Comparison of ENCODE assay signal across 9 mouse cellular contexts in genomic region chr14:57509554-57509953, GRCm38 (mm10). TPM values are rescaled to one million over a fixed set of nuclear protein-coding genes. Genes with fewer than 3 reads are reported as not detected.
DNase-seq lines count a peak whose midpoint lies in the region; ATAC-seq lines count a peak whose summit lies in the region.
"Had no signal": no experiment of that assay in that cellular context is flagged by ENCODE, and none has a peak within 500 bp of the region (broad histone marks: within the 10 kb centered on the region; RNA-seq: fewer than 3 reads in every experiment).

No protein-coding gene starts in this region.

- peaks cover 8% of the 10 kb centered on the region; the same call in 1 of the 2 replicates for H3K36me3 ChIP-seq in hindbrain, embryonic 13.5 days
- no peaks in the 10 kb centered on the region for H3K36me3 ChIP-seq in hindbrain, embryonic 12.5 days
- no peaks in the 10 kb centered on the region for H3K36me3 ChIP-seq in limb, embryonic 15.5 days
- no peaks in the 10 kb centered on the region for H3K36me3 ChIP-seq in stomach, embryonic 16.5 days (ENCODE audit: control insufficient read depth, insufficient read depth, low read length)

- H3K4me3 ChIP-seq in hindbrain, embryonic 13.5 days, result no peak overlapping the region
- no peak overlapping the region for H3K4me3 ChIP-seq in hindbrain, embryonic 12.5 days
- H3K4me3 ChIP-seq in limb, embryonic 15.5 days, result no peak overlapping the region
- H3K4me3 ChIP-seq in stomach, embryonic 16.5 days (replicated peaks; ENCODE audit: low read length), result no peak overlapping the region

- H3K4me2 ChIP-seq in hindbrain, embryonic 13.5 days, result no peak overlapping the region
- H3K4me2 ChIP-seq in hindbrain, embryonic 12.5 days (replicated peaks), result no peak overlapping the region
- H3K4me2 ChIP-seq in limb, embryonic 15.5 days, result no peak overlapping the region
- H3K4me2 ChIP-seq in stomach, embryonic 16.5 days (ENCODE audit: low read depth, low read length), result no peak overlapping the region

- no peaks in the 10 kb centered on the region for H3K4me1 ChIP-seq in hindbrain, embryonic 13.5 days (replicated peaks)
- H3K4me1 ChIP-seq in hindbrain, embryonic 12.5 days, result no peaks in the 10 kb centered on the region
- H3K4me1 ChIP-seq in limb, embryonic 15.5 days, result no peaks in the 10 kb centered on the region
- H3K4me1 ChIP-seq in stomach, embryonic 16.5 days (ENCODE audit: control insufficient read depth, insufficient read depth, low read length), result no peaks in the 10 kb centered on the region

- peak; percentile 75 for ATAC-seq in hindbrain, embryonic 13.5 days (ENCODE audit: low FRiP score)
- ATAC-seq in hindbrain, embryonic 12.5 days (ENCODE audit: low FRiP score), result no peak
- ATAC-seq in limb, embryonic 15.5 days (ENCODE audit: insufficient number of reproducible peaks, low FRiP score, low TSS enrichment, low read depth), result peak; percentile 91
- ATAC-seq in stomach, embryonic 16.5 days (ENCODE audit: insufficient read depth, low FRiP score), result peak; percentile 58

- no peaks in the 10 kb centered on the region for H3K9me3 ChIP-seq in hindbrain, embryonic 13.5 days
- no peaks in the 10 kb centered on the region for H3K9me3 ChIP-seq in hindbrain, embryonic 12.5 days (replicated peaks)
- H3K9me3 ChIP-seq in limb, embryonic 15.5 days, result no peaks in the 10 kb centered on the region
- no peaks in the 10 kb centered on the region for H3K9me3 ChIP-seq in stomach, embryonic 16.5 days (replicated peaks; ENCODE audit: control insufficient read depth, low read length)

- WGBS in hindbrain, embryonic 13.5 days, result 57% methylated on average over 6 of the region's 6 CpGs
- 65% methylated on average over 6 of the region's 6 CpGs for WGBS in hindbrain, embryonic 12.5 days
- 60% methylated on average over 6 of the region's 6 CpGs for WGBS in limb, embryonic 15.5 days
- WGBS in stomach, embryonic 16.5 days, result 41% methylated on average over 6 of the region's 6 CpGs

- no peak overlapping the region for H3K9ac ChIP-seq in hindbrain, embryonic 13.5 days
- no peak overlapping the region for H3K9ac ChIP-seq in hindbrain, embryonic 12.5 days
- H3K9ac ChIP-seq in limb, embryonic 15.5 days, result no peak overlapping the region
- H3K9ac ChIP-seq in stomach, embryonic 16.5 days (ENCODE audit: low read length), result no peak overlapping the region

- peak; percentile 16 for DNase-seq in right cerebral cortex, postnatal 4 days
- no peak for DNase-seq in right cerebral cortex, postnatal 25 days
- no peak for DNase-seq in natural killer cell, adult 2 months (ENCODE audit: low spot score in 2 of 2)
- no peak for DNase-seq in kidney, adult 18-20 months
- DNase-seq: adrenal gland, postnatal 10 days had no signal

- no peak overlapping the region for H3K27ac ChIP-seq in hindbrain, embryonic 13.5 days
- no peak overlapping the region for H3K27ac ChIP-seq in hindbrain, embryonic 12.5 days
- H3K27ac ChIP-seq in limb, embryonic 15.5 days, result peak overlapping the region; percentile 77
- H3K27ac ChIP-seq in stomach, embryonic 16.5 days (ENCODE audit: low read length), result no peak overlapping the region

- no peaks in the 10 kb centered on the region for H3K27me3 ChIP-seq in hindbrain, embryonic 13.5 days
- H3K27me3 ChIP-seq in hindbrain, embryonic 12.5 days, result no peaks in the 10 kb centered on the region
- H3K27me3 ChIP-seq in limb, embryonic 15.5 days, result no peaks in the 10 kb centered on the region
- H3K27me3 ChIP-seq in stomach, embryonic 16.5 days (ENCODE audit: control insufficient read depth, insufficient read depth, low read length), result no peaks in the 10 kb centered on the region

RNA-seq across cellular contexts. Expression of gene Il17d, which starts 15.0 kb away (rescaled TPM):
- 3.8 and 4.0 TPM in 2 replicates for polyA plus RNA-seq in hindbrain, embryonic 13.5 days (2015; fragmentation: Nextera tagmentation; extraction: Ambion mirVana)
- polyA plus RNA-seq in hindbrain, embryonic 12.5 days (2016; fragmentation: Nextera tagmentation; extraction: Ambion mirVana), result 4.6 and 4.8 TPM in 2 replicates
- 9.2 and 12.1 TPM in 2 replicates for polyA plus RNA-seq in limb, embryonic 15.5 days (2015; fragmentation: Nextera tagmentation; extraction: Ambion mirVana)
- polyA plus RNA-seq in stomach, embryonic 16.5 days (2015; fragmentation: Nextera tagmentation; extraction: Ambion mirVana), result 2.7 and 3.2 TPM in 2 replicates
